Mouse (Mus musculus) embryo, embryonic 9.5 days (tissue): ENCODE measurements around the gene Rlf.

Source experiments
- DNase-seq: peaks from one replicate; pipeline ENCODE4 v3.0.0-alpha.2; 2017; ENCODE audit errors: extremely low spot score

Gene Rlf

DNA sequence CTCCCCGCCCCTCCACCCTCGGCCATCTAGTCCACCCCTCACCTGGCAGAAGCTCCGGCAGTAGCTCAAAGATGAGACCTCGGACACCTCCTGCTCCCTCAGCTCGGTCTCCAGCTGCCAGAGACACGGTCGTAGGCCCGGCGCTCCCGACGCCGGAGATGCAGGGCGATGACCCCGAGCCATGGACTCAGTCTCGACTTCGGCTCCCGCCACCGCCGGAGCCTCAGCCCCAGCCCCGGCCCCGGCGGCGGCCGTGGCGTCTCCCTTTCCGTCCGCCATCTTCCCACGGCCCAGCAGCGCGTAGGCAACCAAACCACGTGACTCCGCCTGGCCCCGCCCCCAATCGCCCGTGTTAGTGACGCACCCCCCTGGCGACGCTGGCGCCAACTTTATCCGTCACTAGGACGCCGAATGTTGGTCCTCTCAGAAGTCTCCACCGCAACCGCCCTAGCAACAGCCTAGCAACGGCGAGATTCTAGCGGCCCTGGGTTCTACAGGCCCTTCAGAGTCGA is at the start of gene Rlf:
Gene Rlf, minus strand, starts transcription at position 292 of the 512 bp plus-strand sequence.
- DNase-seq = peak; percentile 99

DNA sequence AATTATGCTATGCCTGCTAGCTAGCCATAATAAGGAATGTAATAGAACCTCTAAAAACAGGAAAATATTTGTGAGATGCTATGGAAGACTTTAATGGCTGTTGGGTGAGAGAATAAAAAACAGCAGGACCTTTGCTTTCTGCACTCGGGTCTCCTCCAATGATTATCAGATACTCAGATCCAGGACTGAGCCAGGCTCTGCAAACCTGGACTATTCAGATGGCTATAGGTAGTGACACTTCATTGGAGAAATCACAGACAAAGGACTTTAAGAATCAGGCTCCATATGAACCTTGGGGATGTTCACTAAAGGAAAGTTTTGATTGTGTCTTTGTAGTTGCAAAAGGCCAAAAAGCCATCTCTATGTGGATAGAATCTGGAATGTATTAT is 26.7 kb upstream of the Rlf start:
- DNase-seq = no peak

DNA sequence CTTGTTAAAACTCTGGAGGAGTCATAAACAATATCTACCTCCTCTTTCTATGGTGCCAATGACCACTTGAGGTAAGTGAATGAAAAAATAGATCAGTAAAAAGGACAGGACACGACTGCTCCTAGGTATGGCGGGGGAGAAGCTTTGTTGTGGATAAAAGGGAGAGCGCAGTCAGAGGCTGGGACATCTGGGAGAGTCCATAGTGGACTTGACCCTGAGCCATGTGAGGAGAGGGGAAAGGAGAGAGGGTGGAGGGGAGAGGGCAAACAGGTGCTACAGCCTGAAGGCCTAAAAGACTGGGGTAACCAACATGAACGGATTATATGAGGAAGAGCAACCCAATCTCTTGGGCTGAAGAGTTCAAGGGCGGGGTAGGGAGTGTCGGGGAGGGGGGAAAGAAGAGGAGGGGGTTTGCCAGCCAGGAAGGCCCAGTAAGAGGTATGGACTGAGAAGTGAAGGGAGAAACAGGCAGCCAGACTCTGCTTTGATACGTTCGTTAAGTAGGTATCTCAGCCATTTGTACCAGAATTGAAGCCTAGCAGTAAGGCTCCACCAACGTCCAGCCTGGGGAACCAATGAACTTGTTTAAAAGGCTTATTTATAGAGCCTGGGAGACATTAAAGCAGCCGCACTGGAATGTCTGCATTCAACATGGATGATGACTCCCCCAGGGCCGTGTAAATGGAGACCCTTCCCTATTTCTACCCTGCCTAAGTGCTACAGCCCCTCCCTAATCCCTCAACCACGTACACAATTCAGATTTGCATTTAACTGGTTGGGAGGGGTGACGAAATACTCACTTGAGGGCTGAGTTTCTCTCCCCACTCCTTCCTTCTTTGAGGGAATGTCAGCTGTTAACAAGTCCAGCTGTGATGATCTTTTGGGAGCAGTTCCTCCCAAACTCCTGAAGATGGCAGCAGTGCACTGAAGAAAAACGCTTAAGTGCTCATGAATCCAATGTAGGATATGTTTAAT is 26.0 kb upstream of the Rlf start:
- DNase-seq = peak; percentile 52

DNA sequence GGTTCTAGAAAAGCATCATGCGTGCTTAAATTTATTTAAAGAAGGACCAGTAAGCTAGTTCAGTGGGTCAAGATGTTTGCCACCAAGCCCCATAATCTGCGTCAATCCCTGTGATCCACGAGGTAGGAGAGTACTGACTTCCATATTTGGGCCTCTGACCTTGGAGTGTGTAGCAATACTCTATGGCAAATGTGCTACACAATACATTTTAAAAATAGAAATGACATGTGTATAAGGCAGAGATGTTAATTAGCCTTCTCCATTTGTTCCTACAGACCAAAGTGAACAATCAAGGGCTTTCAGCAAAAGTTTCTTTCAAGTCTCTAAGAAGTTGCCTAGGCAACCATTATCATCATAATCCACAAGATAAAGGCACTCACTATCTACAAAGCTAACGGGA is 25.0 kb upstream of the Rlf start:
- no peak for DNase-seq

- DNase-seq = peak; percentile 35
These were observed 17.0 kb upstream of the Rlf start for GRCm38 (mm10) chr4:121231772-121232414.

- peak; percentile 33 for DNase-seq
These were observed 16.2 kb upstream of the Rlf start for GRCm38 (mm10) chr4:121230943-121231614.

DNA sequence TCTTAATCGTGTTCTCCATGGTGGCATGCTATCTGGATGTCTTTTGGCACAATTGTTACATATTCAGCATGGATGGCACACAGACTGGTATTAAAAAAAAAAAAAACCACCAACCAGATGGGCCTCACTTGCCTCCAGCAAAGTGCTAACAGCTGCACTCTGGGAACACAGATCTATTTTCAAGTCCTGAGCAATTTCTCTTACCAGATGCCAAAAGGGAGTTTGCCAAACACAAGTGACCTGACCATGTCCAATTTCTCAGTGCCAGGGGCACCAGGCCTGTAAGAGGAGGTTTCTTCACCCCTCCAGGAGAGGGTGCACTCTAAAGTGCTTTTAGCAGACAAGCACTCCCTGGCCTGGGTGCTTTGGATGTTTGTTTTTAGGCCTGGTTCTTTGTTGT is 12.2 kb upstream of the Rlf start:
- DNase-seq = no peak

DNA sequence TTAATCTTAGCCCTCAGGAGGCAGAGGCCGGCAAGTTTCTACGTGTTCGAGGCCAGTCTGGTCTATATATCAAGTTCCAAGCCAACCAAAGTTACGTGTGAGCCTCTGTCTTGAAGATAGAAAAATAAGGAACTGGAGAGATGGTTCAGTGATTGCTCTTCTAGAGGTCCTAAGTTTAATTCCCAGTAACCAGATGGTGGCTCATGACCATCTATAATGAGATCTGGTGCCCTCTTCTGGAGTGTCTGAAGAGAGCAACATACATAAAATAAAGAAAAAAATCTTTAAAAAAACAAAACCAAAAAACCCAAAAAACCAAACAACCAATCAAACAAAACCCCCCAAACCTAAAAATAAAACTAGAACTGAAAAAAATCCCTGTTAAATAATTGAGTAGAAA is 10.3 kb upstream of the Rlf start:
- DNase-seq = no peak

DNA sequence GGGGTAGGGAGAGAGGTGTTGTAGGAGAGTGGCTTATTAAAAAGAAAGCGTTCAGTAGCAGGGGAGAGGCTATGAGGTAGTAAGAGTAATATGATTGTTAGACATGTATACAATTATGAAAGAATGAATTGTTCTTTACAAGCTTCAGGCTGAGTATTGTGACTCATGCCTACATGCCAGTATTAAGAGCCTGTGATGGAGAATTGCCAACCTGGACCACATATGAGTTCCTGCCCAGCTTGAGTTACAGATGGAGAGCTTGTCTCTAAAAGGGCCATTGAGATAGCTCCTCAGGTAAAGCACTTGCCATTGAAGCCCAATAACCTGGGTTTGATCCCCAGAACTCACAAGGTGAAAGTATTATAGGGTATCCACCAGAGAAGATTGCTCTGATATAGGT is 8.3 kb upstream of the Rlf start:
- no peak for DNase-seq

- DNase-seq = no peak
These were observed 1.3 kb upstream of the Rlf start for GRCm38 (mm10) chr4:121216216-121216615.

DNA sequence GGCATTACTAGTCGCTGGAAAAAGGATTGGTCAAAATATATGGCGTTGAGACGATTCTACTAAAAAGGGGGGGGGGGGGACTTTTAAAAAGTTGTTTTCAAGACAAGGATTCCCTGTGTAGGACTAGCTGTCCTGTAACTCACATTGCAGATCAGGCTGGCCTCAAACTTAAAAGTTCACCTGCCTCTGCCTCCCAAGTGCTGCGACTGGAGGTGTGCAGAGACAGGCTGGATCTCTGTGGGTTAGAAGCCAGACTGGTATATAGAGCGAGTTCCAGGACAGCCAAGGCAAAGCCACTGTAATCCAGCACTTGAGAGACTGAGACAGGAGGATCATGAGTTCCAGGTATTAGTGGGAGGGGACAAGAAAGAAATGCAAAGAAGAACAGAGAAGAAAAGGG is 605 bp upstream of the Rlf start:
- no peak for DNase-seq

GRCm38 (mm10) chr4:121213936-121214792 is 720 bp downstream of the Rlf start:
- peak; percentile 18 for DNase-seq

GRCm38 (mm10) chr4:121208911-121209310 is 6.0 kb downstream of the Rlf start:
- no peak for DNase-seq

- DNase-seq = no peak
These were observed 17.0 kb downstream of the Rlf start for GRCm38 (mm10) chr4:121197856-121198255.

GRCm38 (mm10) chr4:121196995-121197394 is 17.9 kb downstream of the Rlf start:
- DNase-seq = no peak

GRCm38 (mm10) chr4:121196205-121196604 is 18.7 kb downstream of the Rlf start:
- no peak for DNase-seq

- no peak for DNase-seq
These were observed 20.1 kb downstream of the Rlf start for GRCm38 (mm10) chr4:121194736-121195135.

GRCm38 (mm10) chr4:121192306-121192705 is 22.6 kb downstream of the Rlf start:
- DNase-seq = no peak

- no peak for DNase-seq
These were observed 25.5 kb downstream of the Rlf start for GRCm38 (mm10) chr4:121189341-121189740.

GRCm38 (mm10) chr4:121179669-121180068 is 35.2 kb downstream of the Rlf start:
- DNase-seq = no peak

DNA sequence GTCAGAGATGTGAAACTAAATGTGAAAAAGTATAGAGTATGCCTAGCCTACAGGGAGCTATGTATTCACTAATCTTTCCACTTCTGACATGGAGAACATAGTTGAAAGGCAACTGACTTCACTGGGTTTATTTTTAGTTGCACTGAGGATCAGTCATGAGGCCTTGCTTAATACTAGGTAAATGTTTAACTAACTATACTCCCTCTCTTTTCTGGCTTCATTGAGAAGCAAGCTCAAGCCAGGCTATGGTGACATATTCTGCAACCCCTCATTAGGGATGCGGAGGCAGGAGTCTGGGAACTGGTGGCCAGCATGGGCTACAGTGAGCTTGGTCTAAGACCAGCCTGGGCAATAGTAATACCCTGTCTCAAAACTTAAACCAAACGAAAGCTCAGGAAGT is 47.2 kb downstream of the Rlf start:
- DNase-seq = no peak
